Mouse (Mus musculus) erythroblast, embryonic 14.5 days (primary cell): Measurements from ENCODE around the gene Rpl23a.

Source experiments
- GATA1 ChIP-seq: IDR thresholded peaks from 2 replicates; pipeline ENCODE4 v1.6.1; 2012; ENCODE audit warnings: low read length, inconsistent platforms, mixed read lengths
- TAL1 ChIP-seq: IDR thresholded peaks from 3 replicates; pipeline ENCODE4 v1.6.1; 2012; ENCODE audit warnings: low read length, inconsistent platforms, mixed read lengths

- no peak for TF ChIP-seq GATA1
- TF ChIP-seq TAL1, result no peak
These were observed 22.2 kb upstream of the Rpl23a start for GRCm38 (mm10) chr11:78205361-78206206.
